Mouse (Mus musculus) gastrocnemius, postnatal 14 days (tissue): ENCODE measurements around the gene Ror2. TPM values are rescaled to one million over a fixed set of nuclear protein-coding genes. Genes with fewer than 3 reads are reported as not detected.

Source experiments
- DNase-seq: peaks from one replicate; pipeline ENCODE4 v3.0.0; 2021; ENCODE audit warnings: mixed read lengths
- intact Hi-C: fragments of 180-260 bp; cut with DNase I; formaldehyde crosslinking; loops from one replicate; pipeline ENCODE4 v1.15.1; 2025; ENCODE audit warnings: low total_unique reads
- total RNA-seq, 2 experiments: library from RNA; stranded (reverse); gene quantifications; 2 replicates each; pipeline ENCODE4 v1.2.3; 2021

Ror2 gene
- total RNA-seq, 2 experiments from 2014 or later: 2.4 to 2.5 TPM

DNA sequence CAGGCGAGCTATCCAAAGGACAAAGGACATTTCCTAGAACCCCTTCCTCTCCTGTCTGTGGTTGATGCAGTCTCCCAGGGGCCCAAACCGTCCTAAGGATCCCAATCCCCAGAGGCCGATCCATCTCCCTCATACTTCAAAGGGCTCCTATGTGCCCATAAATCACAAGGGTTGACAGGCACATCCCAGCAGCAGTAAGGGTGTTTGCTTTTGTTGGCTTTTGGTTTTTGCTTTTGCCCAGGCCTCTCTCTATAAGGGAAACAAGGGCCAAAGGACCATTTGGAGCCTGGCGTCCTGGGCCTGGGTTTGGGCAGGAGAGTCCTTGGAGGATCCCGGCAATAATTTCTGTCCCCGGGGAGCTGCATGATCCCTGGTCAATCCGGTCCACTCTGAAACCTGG lies 9.5 kb downstream of the Ror2 start:
- intact Hi-C loops: no loop called here

DNA sequence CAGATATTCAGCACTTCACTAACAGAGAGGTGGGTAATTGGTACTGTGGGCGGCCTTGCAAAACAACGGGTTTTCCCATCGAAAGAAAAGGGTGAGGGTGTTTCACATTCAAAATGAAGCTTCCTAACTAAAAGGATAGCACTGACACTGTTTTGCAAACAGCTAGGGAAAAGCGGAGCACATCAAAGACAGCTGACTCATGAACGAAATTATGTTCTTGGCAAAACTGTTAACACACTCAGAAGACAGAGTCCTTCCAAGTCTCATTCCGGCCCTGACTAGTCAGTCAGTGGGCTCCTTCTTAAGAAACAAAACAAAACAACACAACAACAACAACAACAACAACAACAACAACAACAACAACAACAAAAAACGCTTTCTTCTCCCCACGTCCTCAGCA lies 10.1 kb downstream of the Ror2 start:
- no peak for DNase-seq
- intact Hi-C loops: no loop called here

More for the DNA sequence above, 9.5 kb downstream of the Ror2 start:
- DNase-seq: no peak

DNA sequence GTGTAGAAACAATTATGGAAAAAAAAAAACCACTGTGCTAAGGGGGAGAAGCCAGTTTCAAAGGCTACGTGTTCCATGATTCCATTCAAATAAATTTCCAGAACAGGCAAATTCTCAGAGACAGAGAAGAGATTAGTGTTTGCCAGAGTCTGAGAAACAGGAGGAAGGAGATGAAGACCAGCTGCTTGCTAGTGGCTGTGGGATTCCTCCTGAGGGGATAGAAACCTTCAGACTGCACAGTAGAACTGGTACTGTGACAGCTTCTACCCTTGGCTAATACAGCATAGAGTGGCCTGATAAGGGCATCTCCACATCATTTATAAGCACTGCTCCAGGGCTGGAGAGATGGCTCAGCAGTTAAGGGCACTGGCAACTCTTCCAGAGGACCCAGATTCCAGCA lies 11.2 kb downstream of the Ror2 start:
- no peak for DNase-seq
- intact Hi-C loops: no loop called here

DNA sequence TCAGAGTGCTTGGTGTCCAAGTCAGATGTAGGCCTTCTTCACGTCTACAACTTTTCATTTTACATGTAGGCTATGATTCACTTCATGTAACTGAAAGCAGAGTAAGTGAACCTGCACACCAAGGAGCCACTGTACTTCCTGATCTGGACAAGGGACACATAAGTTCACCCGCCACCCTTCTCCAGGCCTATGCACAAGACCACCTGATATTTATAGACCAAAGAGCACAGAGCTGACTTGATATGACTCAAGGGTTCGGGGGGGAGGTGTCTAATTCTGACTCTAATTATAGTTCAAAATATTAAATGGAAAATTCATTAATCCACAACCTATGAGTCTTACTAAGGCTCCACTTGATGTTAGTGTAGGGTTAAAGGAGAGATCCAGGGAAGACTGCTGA lies 14.3 kb downstream of the Ror2 start:
- DNase-seq: no peak
- intact Hi-C loops: no loop called here

DNA sequence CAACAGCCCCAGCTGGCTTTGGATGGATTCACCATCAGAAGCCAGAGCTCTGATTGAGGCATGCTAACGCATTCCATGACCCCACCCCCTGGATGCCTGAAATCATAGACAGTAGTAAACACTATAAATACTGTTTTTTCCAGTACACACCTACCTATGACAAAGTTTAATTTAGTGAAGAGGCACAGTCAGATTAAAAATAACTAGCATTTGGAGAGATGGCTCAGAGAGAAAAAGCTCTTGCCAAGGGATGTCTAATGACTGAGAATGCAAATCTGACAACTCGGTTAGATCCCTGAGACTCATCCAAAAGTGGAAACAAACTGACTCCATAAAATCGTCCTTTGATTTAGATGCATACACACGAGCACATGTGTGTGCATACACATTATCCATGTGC lies 15.4 kb downstream of the Ror2 start:
- intact Hi-C loops: no loop called here
- no peak for DNase-seq

DNA sequence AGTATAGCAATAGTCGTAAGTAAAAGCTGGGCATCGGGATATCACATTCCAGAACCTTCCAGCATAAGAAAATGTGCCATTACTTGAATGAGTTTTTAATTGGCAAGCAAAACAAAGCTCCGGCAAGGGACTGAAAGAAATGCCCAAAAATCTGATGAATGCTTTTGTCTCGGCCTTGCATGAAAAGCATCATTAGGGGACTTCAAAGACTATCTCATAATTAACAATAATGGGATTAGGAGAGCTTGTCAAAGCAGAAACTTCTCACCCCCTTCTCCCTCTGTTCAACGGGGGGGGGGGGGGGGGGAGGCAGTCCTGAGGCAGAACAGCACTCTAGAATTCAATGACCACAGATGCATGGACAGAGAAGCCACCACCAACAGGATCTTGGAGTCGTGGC lies 17.4 kb downstream of the Ror2 start:
- no peak for DNase-seq
- intact Hi-C loops: no loop called here

DNA sequence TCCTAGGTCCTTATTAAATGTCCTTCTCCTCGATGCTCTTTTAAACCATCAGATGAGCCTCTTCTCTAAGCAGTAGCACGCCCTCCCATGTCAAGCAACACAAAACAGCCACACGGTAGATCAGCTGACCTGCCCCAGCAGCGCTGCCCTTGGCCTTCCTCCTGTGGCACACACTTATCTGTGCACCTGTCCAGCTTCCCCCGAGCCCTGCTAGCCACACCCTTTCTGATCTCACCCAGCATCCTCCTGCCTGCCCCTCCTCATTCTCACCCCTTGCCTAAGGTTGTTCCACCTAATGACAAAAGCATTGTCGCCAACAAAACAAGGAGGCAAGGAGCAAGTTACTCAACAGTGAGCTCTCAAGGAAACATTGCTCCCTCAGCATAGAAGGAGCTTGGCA lies 18.1 kb downstream of the Ror2 start:
- intact Hi-C loops: no loop called here
- no peak for DNase-seq

DNA sequence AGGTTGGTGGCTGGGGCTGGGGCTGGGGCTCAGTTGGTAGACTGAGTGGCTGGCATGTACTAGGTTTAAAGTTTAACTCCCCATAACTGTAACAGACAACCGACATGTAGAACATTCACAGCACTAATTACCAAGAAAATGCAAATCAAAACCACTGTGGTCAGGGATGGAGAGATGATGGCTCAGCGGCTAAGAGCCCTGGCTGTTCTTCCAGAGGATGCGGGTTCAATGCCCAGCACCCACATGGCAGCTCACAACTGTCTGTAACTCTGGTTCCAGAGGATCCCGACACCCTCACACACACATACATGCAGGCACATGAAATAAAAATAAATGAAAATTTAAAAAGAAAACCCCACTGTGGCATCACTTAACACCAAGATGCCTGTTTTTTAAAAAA lies 18.8 kb downstream of the Ror2 start:
- intact Hi-C loops: no loop called here

DNA sequence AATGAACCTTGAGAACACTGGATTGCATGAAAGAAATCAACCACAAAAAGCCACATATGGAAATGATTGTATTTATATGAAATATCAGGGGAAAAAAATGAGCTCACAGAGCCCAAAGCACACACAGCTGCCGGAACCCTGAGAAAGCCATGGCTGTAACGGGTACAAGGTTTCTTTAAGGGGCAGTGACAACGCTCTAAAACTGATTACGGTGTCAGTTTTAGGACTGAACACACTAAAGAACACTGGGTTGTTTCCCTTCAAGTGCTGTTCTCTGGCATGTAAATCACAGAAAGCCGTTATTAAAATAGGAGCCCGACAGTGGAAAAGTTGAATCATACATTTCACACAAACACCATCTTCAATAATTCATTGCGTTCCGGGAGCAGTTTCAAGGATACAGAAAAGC lies 19.4 kb downstream of the Ror2 start:
- no peak for DNase-seq
- intact Hi-C loops: no loop called here

More for the DNA sequence above, 18.8 kb downstream of the Ror2 start:
- no peak for DNase-seq

DNA sequence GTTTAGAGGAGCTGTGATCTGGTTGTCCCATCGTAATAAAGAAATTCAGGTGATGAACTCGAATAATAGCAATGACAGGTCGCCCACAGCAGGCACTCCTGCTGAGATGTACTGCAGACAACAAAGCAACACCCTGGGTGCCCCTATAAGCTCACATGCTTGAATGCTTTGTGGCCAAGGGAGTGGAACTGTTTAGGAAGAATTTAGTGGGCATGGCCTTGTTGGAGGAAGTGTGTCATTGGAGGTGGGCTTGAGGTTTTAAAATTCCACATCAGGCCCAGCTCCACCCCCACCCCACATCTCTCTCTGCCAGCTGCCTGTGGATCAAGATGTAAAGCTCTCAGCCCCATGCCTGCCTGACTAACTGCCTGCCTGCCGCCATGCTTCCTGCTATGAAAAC lies 21.0 kb downstream of the Ror2 start:
- intact Hi-C loops: no loop called here
- no peak for DNase-seq

DNA sequence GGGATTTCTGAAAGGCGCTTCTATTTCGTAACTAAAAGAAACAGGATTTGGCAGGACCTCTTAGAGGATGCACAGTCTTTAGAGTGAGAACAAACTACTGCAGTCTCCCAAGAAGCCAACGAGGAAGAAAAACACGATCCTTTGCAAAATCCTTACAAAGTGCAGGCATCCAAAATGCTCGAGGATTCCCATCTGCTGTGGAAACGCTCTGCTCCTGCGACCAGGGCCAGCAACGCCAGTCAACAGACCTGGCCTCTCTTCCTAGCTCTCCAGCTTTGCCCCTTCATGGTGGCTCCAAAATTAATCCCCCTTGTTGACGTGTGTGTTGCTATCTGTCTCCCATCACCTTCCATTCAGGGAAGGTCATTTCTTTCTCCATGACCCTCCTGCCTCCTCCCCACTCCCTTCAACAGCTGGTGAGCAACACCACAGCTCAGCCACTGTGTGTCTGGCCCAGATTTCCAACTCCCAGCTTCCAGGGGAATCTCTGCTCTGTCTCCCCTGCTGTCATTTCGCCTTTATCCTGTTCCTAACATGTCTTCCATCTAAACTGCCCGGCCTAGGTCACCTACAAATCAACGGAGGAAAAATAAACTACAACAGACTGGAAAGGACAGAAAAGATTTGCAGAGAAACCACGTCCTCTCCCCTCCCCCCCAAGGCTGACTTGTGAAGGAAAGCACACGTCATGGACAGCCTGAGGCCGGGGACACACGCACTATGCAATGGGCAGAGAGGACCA lies 23.2 kb downstream of the Ror2 start:
- intact Hi-C loops: no loop called here
- DNase-seq: no peak

DNA sequence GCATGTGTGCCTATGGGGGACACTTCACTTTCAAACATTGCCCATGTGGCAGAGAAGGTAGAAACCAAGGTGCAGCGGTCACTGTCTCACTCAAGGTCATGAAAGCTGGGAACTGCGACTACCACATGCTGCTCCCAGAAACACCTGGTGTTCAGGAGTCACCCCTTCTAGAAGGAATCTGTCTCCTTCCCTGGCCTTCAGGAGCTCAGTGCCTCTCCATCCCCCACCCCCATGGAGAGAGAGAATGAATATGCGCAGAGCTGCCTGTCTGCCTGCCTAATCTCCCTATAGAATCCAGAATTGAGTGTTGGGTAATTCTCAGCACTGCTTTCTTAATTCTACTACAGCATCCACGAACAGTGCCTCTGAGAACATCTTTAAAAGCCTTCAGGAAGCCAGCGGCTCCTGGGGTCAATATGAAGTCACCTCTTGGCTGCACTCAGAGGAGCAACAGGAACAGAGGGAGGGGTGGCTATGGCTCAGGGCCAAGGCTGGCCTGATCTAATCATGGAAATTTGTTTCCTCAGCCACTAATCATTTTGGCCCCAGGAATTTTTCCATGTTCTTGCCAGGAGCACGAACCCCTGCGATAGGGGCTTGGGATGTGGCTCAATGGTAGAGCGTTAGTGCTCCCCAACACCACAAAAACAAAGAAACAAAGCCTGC lies 24.7 kb downstream of the Ror2 start:
- DNase-seq: peak; percentile 82
- intact Hi-C loops: no loop called here

DNA sequence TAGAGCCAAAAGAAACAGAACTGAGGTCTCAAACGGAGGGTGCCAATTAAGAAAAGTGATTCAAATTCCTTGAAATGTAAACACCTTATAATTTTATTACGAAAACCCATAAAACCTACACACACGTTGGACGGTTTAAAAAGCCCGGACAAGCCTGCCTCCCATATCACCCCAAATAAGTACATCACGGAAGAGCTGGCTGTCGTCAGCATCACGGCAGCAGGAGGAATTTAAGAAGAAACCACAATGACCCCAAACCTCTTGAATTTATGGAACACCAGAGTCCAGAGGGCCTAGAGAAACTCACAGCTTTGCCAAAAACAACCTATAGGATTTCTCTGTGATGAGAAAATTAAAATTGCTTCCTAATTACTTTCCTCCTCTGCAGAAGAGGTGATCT lies 27.0 kb downstream of the Ror2 start:
- intact Hi-C loops: no loop called here

DNA sequence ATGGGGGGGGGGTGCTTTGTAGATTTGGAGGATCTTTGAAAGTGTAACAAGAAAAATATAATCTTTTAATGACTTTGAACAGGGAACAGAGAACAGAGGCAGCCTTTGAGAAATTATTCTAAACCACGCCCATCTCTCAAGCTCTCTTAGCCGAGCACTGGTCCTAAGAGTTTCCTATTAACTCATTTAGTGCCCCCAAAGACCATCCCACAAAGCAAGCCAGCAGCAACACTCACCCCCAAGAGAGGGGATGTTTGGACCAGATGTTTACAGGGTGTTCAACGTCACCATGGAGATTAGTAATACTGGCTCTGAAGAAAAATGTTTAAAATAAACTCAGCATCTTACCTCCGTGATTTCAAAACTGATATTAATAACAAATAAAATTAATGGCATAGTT lies 27.4 kb downstream of the Ror2 start:
- DNase-seq: no peak

More for the DNA sequence above, 27.0 kb downstream of the Ror2 start:
- DNase-seq: no peak

DNA sequence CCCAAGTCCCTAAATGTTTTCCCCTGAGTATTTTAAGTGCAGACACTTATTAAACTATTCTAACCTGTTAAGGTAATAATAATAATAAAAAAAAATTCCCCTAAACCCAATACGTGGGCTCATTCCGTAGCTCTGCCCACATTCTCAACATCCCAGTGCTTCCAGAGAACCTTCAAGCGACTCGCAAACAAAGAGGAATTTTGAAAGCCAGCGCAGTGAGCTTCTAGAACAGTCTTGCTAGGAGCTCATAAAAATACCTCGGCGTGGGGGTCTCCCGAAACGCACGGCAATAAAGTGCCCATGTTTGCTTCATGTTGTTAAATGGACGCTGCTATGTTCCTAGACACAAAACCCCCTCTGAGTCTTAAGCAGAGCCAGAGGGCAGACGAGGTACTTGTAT lies 32.7 kb downstream of the Ror2 start:
- intact Hi-C loops: no loop called here
- DNase-seq: no peak

More for the DNA sequence above, 27.4 kb downstream of the Ror2 start:
- intact Hi-C loops: no loop called here

DNA sequence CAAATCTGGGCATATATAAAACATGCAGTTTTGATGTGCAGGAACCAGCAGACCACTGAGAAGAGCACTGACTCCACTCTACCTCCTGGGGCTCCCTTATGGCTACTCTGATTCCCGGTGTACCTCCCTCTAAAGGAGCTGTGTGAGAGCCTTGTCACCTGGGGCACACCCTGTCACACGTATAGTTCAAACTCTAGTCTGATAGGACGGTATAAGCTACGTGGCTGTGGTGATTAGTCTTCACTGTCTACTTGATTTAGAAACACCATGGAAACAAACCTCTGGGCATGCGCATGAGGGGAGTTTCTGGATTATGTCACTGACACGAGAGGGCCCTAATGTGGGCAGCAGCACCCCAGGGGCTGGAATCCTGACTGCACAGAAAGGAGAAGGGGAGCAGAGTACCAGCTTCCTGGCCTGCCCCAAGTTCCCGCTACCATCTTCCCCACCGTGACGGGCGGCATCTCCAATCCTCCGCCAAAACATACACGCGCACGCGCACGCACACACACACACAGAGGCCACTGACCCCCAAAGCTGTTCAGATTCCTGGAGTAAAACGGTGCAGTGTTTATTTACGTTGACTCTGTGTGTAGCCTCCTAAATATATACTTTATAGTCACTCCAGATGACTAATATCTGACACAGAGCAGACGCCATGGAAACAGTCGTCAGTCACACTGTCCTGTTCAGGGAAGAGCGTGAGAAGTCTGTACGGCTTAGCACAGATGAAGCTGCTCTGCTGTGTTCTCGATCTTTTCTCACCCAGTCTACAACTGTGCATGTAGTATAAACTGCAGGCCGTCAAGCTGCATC lies 37.1 kb downstream of the Ror2 start:
- DNase-seq: no peak
- intact Hi-C loops: no loop called here

DNA sequence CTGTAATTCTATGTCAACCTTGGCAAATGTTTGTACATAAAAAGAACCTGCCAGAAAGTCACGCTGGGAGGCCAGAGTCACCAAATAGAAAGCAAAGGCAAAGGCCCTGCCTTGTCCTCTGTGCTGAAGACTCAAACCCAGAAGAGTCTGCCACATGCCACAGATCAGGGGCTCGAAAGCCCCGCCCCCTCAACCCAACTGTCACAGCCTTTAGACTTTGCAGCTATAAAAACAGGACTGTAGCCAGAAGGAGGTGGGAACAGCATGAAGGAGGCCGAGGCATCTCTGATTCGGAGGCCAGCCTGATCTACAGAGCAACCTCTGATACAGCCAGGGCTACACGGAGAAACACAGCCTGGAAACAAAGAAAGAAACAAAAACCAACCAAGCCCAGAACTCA lies 37.8 kb downstream of the Ror2 start:
- intact Hi-C loops: no loop called here
- no peak for DNase-seq

DNA sequence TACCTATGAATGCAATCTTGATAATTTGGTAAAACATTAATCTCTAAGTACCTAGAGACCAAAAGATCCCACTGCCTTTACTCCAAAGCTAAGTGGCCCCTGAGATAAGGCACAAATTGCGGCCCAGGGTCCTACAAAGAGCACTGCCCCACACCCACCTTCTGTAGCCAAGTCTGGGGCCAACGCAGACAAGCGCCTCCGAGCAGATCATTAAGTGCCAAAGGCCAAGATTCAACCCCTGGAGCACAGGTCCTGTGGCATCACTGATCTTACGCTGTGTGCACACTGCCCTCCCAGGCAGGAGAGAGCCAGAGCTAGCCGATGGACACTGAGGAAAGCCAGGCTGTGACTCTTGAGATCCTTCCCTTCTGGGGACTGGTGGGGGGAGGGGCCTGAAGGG lies 38.7 kb downstream of the Ror2 start:
- intact Hi-C loops: no loop called here
- DNase-seq: no peak

DNA sequence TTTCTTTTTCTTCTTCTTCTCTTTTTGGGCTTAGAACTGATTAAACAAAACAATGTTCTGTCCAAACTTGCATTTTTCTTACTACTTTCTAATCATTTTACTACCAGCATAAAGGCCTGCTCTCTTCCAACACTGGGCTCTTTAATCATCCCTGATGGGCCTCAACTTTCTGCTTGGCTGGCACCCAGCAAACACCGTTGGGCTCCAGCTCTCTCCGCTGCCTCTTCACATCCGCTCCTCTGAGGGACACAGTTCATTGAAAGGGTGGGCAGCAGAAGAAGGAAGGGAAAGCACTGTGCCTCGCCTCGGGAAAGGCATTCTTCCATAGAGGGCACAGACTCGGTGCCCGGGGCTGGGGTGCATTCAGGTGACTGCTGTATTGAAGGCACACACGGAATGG lies 41.8 kb downstream of the Ror2 start:
- intact Hi-C loops: no loop called here
- no peak for DNase-seq

DNA sequence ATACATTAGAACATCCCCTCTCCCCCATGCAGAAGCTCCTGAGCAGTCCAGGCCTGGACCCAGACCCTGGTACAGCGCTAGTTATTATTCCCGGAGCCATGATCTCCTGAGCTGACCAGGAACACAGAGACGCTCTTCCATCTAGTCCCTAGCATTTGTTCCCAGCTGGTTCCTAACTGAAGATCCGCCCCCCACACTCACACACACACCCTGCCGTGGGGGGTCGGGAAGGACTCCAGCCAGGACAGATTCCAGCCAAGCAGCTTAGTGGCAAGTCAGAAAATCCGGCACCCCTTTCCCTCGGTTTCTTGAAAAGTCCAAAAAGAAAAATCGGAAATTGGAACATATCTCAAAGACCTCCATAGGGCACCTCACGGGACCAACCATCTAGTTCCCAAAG lies 48.5 kb downstream of the Ror2 start:
- intact Hi-C loops: no loop called here
- DNase-seq: no peak
